Mouse (Mus musculus): ENCODE data around the gene Cerk.
"Not testable (repeated sequence)": the region's sequence is repeated elsewhere in the genome, so short reads cannot be mapped to it uniquely, and the experiment has no call there.

The Cerk gene

DNA sequence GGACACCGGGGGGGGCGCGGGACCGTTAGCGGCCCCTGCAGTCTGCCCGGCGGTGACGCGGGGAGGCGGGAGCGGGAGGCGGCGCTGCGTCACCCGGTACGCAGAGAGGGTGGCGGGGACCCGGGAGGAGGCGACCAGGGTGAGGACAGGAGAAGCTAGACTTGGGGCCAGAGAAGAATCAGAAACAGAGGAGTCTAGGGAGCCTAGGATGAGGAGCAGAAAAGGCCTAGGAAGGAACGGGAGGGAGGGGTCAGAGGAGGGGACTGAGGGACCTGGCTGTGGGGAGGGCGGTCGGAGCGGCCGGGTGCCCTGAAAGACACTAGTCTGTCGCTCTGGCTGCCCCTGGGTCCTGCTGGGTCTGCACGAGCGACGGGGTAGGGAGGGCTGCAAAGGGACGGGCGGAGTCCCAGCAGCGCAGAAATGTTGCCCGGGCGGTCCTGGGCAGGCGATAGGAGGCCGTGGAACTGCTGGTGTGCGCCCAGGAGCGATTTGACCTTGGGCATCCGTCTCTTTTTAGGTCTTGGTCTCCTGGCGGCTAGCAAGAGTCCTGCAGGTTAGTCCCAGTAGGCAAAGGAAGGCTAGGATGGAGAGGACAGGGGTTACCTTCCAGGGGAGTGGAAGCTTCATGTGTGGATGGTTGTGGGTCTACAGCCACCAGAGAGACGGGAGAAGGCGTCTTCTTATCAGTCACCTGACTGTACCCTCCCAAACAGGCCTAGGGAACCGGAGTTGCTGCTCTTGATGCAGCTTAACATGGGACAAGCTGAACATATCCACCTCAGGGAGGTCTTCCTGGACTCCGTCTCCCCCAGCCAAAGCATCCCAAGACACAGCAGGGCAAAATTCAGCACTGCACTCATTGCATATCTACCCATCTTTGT lies at the start of gene Cerk:
Gene Cerk (minus strand): TSS at position 453 of the 881 bp plus-strand sequence.
- peak; percentile 81 to 83 for DNase-seq (ENCODE audit: low spot score in 2 of 2)

GRCm38 (mm10) chr15:86234517-86235441 lies 48.8 kb upstream of the Cerk start:
- no peak for DNase-seq (ENCODE audit: low spot score in 2 of 2)

DNA sequence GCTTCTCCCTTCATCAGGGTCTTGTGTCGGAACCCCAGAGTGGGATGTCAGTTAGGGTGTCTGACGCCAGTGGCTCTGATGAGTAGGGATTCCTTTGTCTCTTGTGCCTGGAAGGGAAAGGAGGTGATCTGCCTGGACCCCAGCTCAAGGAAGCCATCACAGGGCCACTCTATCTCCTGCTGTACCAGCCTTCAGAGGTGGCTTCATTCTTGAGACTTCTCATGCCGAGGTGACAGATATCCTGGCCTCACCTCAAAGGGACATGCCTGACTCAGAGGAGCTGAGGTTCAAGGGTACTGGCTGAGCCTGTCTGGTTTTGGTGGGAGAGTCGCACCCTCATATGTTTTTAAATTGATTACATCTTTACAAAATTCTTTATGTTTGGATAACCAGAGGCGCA lies 48.1 kb upstream of the Cerk start:
- no peak for DNase-seq (ENCODE audit: low spot score in 2 of 2)

DNA sequence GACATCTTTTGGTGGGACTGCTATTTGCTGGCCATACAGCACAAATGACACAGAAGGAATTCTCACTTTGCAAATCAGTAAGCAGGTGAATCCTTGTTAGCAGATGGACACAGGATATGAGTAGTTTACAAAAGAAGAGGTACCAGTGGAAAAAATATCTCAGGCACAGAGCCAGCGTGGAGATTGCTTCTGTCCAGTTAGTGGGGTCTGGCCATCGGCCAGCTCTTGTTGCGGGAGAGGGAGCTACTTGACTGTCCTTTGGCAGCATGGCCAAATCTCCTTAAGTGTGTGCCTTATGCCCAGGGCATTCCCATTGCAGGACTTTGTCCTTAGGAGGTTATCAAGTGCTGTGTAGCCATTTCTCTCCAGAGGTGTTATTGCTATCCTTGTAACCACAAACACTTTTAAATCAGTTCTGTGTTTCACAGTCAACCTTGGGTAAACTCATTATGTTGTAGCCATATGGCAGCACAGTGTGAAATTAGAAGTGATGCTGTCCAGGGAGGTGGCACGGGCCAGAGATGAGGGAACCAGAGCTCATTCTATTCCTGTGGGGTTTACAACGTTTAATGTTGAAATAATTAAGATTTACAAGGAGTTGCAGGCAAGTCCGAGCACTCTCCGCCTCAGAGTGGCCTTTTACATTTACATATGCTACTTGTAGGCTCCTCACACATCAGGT lies 46.0 kb upstream of the Cerk start:
- DNase-seq (ENCODE audit: low spot score in 2 of 2) = no peak

DNA sequence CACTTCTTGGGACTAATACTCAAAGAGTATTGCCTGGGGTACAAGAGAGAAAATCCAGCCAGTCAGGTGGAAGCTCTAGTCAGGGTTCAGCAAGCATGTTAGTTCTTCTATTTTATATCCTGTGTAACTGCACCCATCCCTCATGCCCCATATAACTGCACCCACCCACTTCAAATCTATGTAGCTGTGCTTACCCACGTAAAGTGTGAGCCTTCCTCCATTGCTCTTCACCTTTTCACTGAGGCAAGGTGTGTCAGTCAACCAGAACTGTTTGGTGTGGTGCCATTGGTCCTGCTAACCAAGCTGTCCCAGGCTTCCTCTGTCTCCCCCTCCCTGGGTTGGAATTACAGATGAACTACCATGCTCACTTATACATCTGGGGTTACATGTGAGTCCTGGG lies 45.2 kb upstream of the Cerk start:
- DNase-seq (ENCODE audit: low spot score in 2 of 2) = no peak

DNA sequence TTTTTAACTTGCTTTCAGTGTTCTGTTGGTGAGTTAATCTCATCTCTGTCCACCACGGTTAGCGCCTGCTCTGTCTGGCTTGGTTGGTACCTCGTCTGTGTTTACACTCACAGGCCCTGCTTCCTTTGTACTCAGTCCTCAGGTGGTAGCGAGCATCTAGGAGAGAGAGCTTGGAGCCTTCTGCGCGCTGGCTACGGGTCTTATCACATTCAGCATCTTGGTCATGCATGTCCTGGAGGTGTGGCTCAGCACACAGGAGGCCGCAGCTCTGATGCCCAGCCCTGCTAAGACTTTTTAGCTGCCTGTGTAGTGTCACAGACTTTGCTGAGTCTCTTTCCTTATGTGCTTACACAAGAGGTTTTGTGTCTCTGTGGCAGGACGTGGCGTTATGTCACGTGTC lies 43.7 kb upstream of the Cerk start:
- no peak for DNase-seq (ENCODE audit: low spot score in 2 of 2)

- DNase-seq (ENCODE audit: low spot score in 2 of 2) = no peak
Measured at GRCm38 (mm10) chr15:86229088-86229487, 43.1 kb upstream of the Cerk start.

DNA sequence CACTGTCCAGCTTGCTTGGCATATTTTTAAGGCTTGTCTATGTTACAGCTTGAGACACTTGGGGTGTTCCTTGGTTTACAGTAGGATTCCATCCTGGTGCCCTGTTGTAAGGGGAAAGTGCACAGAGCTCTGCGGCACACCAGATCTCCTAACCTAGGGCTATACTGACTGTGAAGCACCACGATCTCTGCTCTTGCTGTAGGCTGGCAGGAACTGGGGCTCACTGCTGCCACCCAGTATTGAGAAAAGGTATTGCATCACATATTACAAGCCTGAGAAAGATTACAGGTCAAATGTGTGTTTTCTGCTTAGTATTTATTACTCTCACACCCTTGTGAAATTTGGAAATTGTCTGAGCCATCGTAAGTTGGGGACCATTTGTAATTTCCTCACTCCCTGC lies 42.2 kb upstream of the Cerk start:
- DNase-seq (ENCODE audit: low spot score in 2 of 2) = peak; percentile 50 to 59

DNA sequence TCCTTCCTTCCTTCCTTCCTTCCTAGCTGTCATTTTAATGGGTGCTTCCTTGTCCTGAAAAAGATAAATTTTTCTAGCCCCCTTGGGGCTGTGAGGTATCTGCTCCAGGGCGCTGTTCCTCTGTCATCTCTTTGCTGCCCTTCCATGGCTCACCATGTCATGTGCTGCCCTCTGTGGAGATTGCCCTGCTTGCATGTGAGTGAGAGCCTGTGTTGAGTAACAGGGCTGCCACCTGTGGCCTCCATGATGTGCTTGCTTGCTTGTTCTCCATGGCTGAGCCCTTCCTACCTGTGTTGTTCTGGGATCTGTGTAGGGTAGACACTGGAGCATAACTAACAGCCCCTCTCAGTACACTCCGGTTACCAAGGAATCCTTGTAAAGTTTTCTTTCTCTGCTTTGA lies 41.0 kb upstream of the Cerk start:
- DNase-seq (ENCODE audit: low spot score in 2 of 2) = no peak

DNA sequence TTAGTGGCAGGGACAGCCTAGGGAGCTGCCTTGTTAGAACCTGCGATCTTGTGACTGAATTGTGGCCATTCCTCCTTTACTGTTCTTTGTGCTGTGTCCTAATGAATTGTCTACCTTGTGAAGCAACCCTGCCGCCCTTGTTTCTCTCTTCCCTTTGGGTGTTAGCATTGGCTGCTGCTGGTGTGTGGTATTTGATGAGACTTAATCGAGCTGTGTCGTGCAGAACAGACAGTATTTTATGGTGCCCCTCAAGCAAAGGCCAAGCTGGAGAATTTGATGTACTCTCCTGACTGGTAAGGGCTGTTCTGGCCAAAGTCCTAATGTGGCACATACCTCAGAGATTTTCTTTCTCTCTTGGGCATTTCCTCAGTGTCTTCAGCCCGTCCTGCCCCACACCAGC lies 40.3 kb upstream of the Cerk start:
- DNase-seq (ENCODE audit: low spot score in 2 of 2) = no peak

- DNase-seq (ENCODE audit: low spot score in 2 of 2) = peak in 1 of 2 experiments; percentile 23
Measured at GRCm38 (mm10) chr15:86224972-86225551, 39.1 kb upstream of the Cerk start.

DNA sequence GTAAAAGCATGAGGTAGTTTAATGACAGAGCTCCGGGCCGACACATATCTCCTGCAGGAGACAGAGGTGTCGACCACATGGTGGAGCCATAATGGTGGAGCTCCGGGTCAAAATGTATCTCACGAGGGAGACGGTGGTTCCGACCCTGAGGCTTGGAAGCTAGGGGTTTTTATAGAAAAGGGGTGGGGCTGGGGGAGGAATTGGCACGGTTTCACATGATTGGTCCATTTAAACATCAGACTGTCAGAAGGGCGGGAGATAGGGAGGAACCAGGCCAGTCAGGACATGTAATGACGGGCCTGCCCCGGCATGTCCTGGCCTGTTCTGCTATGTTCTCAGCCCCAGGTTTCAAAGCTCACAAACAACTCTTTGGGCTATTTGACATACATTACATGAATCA lies 36.0 kb upstream of the Cerk start:
- DNase-seq (ENCODE audit: low spot score in 2 of 2) = not testable (repeated sequence)

DNA sequence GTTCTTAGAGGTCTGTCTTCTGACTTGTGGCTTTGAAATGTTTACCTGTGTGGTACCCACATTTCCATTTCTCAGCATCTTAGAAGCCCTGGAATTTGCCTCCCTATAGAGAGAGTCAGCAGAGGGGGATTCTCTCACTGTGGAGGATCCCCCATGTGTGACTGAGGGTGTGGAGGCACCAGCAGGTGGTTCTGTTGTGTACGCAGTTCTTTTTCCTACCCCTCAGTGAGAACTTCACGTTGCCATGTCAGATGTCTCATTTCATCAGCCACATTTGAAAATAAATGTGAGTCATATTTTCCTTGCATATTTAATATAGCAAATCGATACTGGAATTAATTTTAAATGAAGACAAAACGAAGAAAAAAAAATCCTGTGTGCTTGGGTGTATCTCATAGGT lies 35.4 kb upstream of the Cerk start:
- DNase-seq (ENCODE audit: low spot score in 2 of 2) = no peak

DNA sequence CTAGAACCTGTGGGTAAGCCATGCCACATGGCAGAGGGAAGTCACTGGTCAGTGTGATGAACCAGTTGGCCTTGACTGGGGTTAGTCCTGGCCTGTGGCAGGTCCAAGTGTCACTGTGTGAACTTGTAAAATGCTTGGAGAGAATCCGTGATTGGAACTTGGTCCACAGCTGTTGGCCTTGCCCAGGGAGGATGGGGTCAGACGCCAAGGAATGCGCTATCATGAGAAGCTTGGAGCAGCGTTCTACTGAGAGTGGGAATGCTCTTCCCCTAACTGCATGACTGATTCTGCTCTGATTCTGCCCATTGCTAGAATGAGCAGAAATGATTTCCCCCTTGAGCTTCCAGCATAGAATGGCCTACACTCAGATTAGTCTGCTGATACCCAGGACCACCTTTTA lies 34.8 kb upstream of the Cerk start:
- DNase-seq (ENCODE audit: low spot score in 2 of 2) = no peak

DNA sequence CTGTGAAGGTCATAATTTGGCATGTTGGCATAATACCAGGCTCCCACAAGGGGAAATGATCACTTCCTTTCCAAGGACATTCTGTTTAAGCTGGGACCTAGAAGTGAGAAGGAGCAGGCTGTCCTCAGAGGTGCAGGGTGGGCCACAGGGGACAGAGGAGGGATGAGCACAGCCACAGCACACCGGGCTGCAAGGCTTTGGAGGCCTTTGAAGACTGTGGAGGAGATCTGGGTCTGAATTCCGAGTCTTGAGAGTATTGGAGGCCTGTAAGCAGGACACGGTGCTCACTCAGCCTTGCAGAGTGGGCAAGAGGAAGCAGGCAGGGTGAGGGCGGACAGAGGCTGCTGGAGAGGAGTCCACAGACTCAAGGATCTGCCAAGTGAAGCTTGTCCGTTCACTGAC lies 34.3 kb upstream of the Cerk start:
- DNase-seq (ENCODE audit: low spot score in 2 of 2) = no peak

GRCm38 (mm10) chr15:86219534-86220228 lies 33.7 kb upstream of the Cerk start:
- no peak for DNase-seq (ENCODE audit: low spot score in 2 of 2)

GRCm38 (mm10) chr15:86216641-86217040 lies 30.7 kb upstream of the Cerk start:
- DNase-seq (ENCODE audit: low spot score in 2 of 2) = not testable (repeated sequence)

DNA sequence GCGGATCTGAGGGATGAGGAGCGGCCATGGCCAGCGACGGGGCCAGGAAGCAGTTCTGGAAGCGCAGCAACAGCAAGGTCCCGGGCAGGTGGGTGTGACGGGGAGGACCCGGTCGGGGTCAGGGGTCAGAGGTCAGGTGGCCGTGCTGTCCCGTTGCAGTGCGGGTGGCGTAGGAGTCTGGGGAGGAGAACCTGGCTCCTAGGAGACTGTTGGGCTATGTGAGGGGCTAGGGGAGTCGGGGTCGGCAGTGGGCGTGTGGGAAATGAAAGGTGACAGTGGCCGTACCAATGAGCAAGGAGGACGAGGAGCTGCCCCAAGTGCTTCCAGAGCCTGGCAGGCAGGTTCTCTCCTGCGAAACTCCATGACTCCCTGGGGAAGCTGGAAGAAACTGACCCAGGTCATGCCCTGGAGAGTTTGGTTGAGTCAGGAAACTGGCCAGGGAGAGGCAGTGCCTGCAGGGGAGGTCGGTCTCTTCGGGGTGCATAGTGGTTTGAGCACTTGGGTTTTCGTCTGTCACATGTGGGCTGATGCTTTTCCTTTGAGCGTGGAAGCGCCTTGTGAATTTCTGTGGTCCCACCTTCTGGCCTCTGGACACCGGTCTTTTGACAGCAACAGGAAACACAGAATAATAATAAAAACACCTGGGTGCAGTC lies 28.7 kb upstream of the Cerk start:
- no peak for DNase-seq (ENCODE audit: low spot score in 2 of 2)

- peak; percentile 89 to 92 for DNase-seq (ENCODE audit: low spot score in 2 of 2)
Measured at GRCm38 (mm10) chr15:86213753-86214548, 28.0 kb upstream of the Cerk start, which contains the start of gene Tbc1d22a. Gene Tbc1d22a, plus strand, starts transcription at chr15:86214459.

GRCm38 (mm10) chr15:86212193-86212592 lies 26.3 kb upstream of the Cerk start:
- not testable (repeated sequence) for DNase-seq (ENCODE audit: low spot score in 2 of 2)

Measured in spleen, postnatal 36 days (tissue).